16 mouse cellular contexts compared by ENCODE assay signal in genomic region chr7:49506085-49506820, GRCm38 (mm10).
A peak's percentile ranks its signal among the peaks of the same experiment; 100 is the strongest.
DNase-seq lines count a peak whose midpoint lies in the region; ATAC-seq and TF ChIP-seq lines count a peak whose summit lies in the region.
"Had no signal": no experiment of that assay in that cellular context is flagged by ENCODE, and none has a peak within 500 bp of the region (broad histone marks: within the 10 kb centered on the region; RNA-seq: fewer than 3 reads in every experiment).

No protein-coding gene starts in this region.

- CTCF ChIA-PET in Patski (lab: Charles Lee): interaction anchor here (1.1 to 4.6 kb wide), 3 partner anchors 13 to 22 kb away, joined by 3 to 20 read pairs (median 4); no protein-coding TSS in a partner anchor

- no peaks in the 10 kb centered on the region for H3K9me3 ChIP-seq in kidney, embryonic 14.5 days (ENCODE audit: control insufficient read depth, low read length)
- no peaks in the 10 kb centered on the region for H3K9me3 ChIP-seq in intestine, embryonic 15.5 days
- no peaks in the 10 kb centered on the region for H3K9me3 ChIP-seq in liver, embryonic 14.5 days (ENCODE audit: control insufficient read depth, low read length)
- H3K9me3 ChIP-seq: embryonic facial prominence, embryonic 12.5 days; hindbrain, embryonic 13.5 days; limb, embryonic 15.5 days had no signal

- no peak overlapping the region for H3K4me2 ChIP-seq in kidney, embryonic 14.5 days (replicated peaks; ENCODE audit: low read depth, low read length)
- H3K4me2 ChIP-seq in intestine, embryonic 15.5 days (replicated peaks): 0 out of 2 replicates have a peak overlapping the region, but pooled peaks have one; percentile 23
- no peak overlapping the region; the same call in 1 of the 2 replicates for H3K4me2 ChIP-seq in liver, embryonic 14.5 days (ENCODE audit: low read depth)
- H3K4me2 ChIP-seq: embryonic facial prominence, embryonic 12.5 days; hindbrain, embryonic 13.5 days; limb, embryonic 15.5 days had no signal

- POLR2A ChIA-PET in Patski (lab: Charles Lee): no interaction called here

- DNase-seq in kidney, adult 11 months: no peak
- no peak for DNase-seq in Patski (ENCODE audit: low read depth, low spot score)
- peak in 2 of 3 experiments; percentile 17 to 19 for DNase-seq in liver, embryonic 14.5 days (ENCODE audit: low read depth in 3 of 3, low spot score in 3 of 3)
- no peak for DNase-seq in layer of hippocampus, postnatal 25 days (ENCODE audit: extremely low spot score in 1 of 2, low spot score in 1 of 2)
- no peak for DNase-seq in T-cell, adult 2 months (ENCODE audit: low spot score)
- DNase-seq: cerebellum, adult 11 months; cerebellum, postnatal 36 days; heart, adult 2 months; right cerebral cortex, adult 18-20 months; thymus, adult 18-20 months had no signal

- no peak overlapping the region for H3K9ac ChIP-seq in kidney, embryonic 14.5 days (ENCODE audit: low read depth, low read length)
- H3K9ac ChIP-seq in intestine, embryonic 15.5 days: 0 out of 2 replicates have a peak overlapping the region, but pooled peaks have one; percentile 17
- no peak overlapping the region for H3K9ac ChIP-seq in liver, embryonic 14.5 days (replicated peaks)
- H3K9ac ChIP-seq: embryonic facial prominence, embryonic 12.5 days; hindbrain, embryonic 13.5 days; limb, embryonic 15.5 days had no signal

- 65% methylated on average over 12 of the region's 12 CpGs for WGBS in kidney, embryonic 14.5 days
- 61% methylated on average over 12 of the region's 12 CpGs for WGBS in intestine, embryonic 15.5 days
- 64% methylated on average over 12 of the region's 12 CpGs for WGBS in liver, embryonic 14.5 days (ENCODE audit: insufficient replicate concordance)

- no peak overlapping the region for H3K4me3 ChIP-seq in kidney, embryonic 14.5 days (ENCODE audit: low read length)
- no peak overlapping the region for H3K4me3 ChIP-seq in intestine, embryonic 15.5 days (replicated peaks)
- H3K4me3 ChIP-seq in liver, embryonic 14.5 days (ENCODE audit: insufficient read depth in 1 of 2, low read depth in 2 of 2, low read length in 2 of 2): no peak overlapping the region
- H3K4me3 ChIP-seq: embryonic facial prominence, embryonic 12.5 days; heart, adult 2 months; hindbrain, embryonic 13.5 days; limb, embryonic 15.5 days had no signal

- TF ChIP-seq EP300 in liver, embryonic 14.5 days (IDR thresholded peaks at IDR 0.05; ENCODE audit: low read depth): no peak

- peaks cover 14% of the 10 kb centered on the region for H3K4me1 ChIP-seq in kidney, embryonic 14.5 days (ENCODE audit: control insufficient read depth, insufficient read depth, low read length)
- peaks cover 35% of the 10 kb centered on the region for H3K4me1 ChIP-seq in intestine, embryonic 15.5 days (replicated peaks)
- peaks cover 0 to 17% of the 10 kb centered on the region in 2 experiments; a peak in 2 of 4 replicates for H3K4me1 ChIP-seq in liver, embryonic 14.5 days (replicated peaks; ENCODE audit: control insufficient read depth in 2 of 2, insufficient read depth in 2 of 2, low read length in 1 of 2)

- in situ Hi-C loops in Patski (cut with MboI; ENCODE audit: low pct_unique_long_range_greater_than_20kb): no loop called here

- H3K27ac ChIP-seq in kidney, embryonic 14.5 days (ENCODE audit: low read depth, low read length): no peak overlapping the region; the same call in 1 of the 2 replicates
- H3K27ac ChIP-seq in intestine, embryonic 15.5 days: no peak overlapping the region
- H3K27ac ChIP-seq in liver, embryonic 14.5 days: no peak overlapping the region
- H3K27ac ChIP-seq: embryonic facial prominence, embryonic 12.5 days; limb, embryonic 15.5 days had no signal

- H3K36me3 ChIP-seq in kidney, embryonic 14.5 days (ENCODE audit: control insufficient read depth, insufficient read depth, low read length): no peaks in the 10 kb centered on the region
- H3K36me3 ChIP-seq in intestine, embryonic 15.5 days: no peaks in the 10 kb centered on the region
- no peaks in the 10 kb centered on the region for H3K36me3 ChIP-seq in liver, embryonic 14.5 days (replicated peaks; ENCODE audit: control insufficient read depth, insufficient read depth, low read depth)
- H3K36me3 ChIP-seq: embryonic facial prominence, embryonic 12.5 days; limb, embryonic 15.5 days had no signal

- no peaks in the 10 kb centered on the region for H3K27me3 ChIP-seq in kidney, embryonic 14.5 days (ENCODE audit: control insufficient read depth, insufficient read depth, low read length)
- no peaks in the 10 kb centered on the region for H3K27me3 ChIP-seq in Patski
- H3K27me3 ChIP-seq in intestine, embryonic 15.5 days (replicated peaks): no peaks in the 10 kb centered on the region
- no peaks in the 10 kb centered on the region for H3K27me3 ChIP-seq in liver, embryonic 14.5 days (ENCODE audit: control insufficient read depth, insufficient read depth, low read length)
- H3K27me3 ChIP-seq: embryonic facial prominence, embryonic 12.5 days; hindbrain, embryonic 13.5 days; limb, embryonic 15.5 days had no signal

- no peak for TF ChIP-seq CTCF in Patski (IDR thresholded peaks at IDR 0.05)
- no peak for TF ChIP-seq CTCF in liver, embryonic 14.5 days (IDR thresholded peaks at IDR 0.05; ENCODE audit: low read depth)

- peak; percentile 53 for ATAC-seq in kidney, embryonic 14.5 days (ENCODE audit: low FRiP score, low TSS enrichment)
- peak; percentile 74 for ATAC-seq in Patski
- ATAC-seq in intestine, embryonic 15.5 days: peak; percentile 71
- peak; percentile 77 for ATAC-seq in liver, embryonic 14.5 days (ENCODE audit: insufficient read depth)
- ATAC-seq: midbrain, embryonic 16.5 days had no signal

Comparison
In these comparisons a context has a peak if more than half of its experiments do, and no peak if none do; other contexts are left out.
1. DNase-seq: peak in liver, embryonic 14.5 days (2 of 3); none in kidney, adult 11 months (single experiment), Patski (single experiment), layer of hippocampus, postnatal 25 days (0 of 2) and T-cell, adult 2 months (single experiment).
2. Peak in every context shown above with its lines, with median percentiles within 50 percentile points of each other: ATAC-seq.